Mouse (Mus musculus) embryonic fibroblast, embryonic 13.5 days (primary cell): ENCODE data around the gene Rab7b.
A peak's percentile ranks its signal among the peaks of the same experiment; 100 is the strongest.

Experiments
- CTCF ChIP-seq: IDR thresholded peaks from 2 replicates; pipeline ENCODE4 v1.5.1; 2011; ENCODE audit warnings: mild to moderate bottlenecking, control low read depth, low read length, moderate library complexity, borderline replicate concordance; ENCODE audit not compliant: insufficient read depth
- POLR2A ChIP-seq: IDR thresholded peaks from 2 replicates; pipeline ENCODE4 v1.6.1; 2011; ENCODE audit warnings: low read depth, mild to moderate bottlenecking, control low read depth, low read length, moderate library complexity

DNA sequence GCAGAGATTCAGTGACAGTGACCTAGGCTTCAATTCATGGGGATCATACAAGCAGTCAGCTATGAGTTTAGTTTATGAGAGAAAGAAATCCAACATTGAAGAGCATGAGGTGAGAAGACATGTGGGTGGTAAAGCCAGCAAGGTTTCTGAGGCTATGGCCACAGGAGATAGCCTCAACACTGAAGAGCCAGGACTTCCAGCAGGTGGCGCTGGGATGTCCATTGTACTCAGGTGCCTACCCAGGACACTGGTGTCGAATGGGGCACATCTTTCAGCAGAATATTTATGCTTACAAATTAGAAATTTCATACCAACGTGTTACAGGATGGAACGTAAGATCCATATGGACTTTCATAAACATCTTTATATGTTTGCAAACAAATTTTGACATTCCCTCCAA lies 19.8 kb downstream of the Rab7b start:
- peak; percentile 70 for TF ChIP-seq CTCF
- TF ChIP-seq POLR2A: no peak
